Mouse (Mus musculus) cerebellum, postnatal 36 days (tissue): Measurements from ENCODE around the gene Vmn2r11.
"Not testable (repeated sequence)": the region's sequence is repeated elsewhere in the genome, so short reads cannot be mapped to it uniquely, and the experiment has no call there.

ENCODE experiments used
- DNase-seq, 2 experiments: peaks; one replicate each; pipeline ENCODE4 v3.0.0; 2021 to 2022; ENCODE audit warnings: mixed read lengths in 2 of 2

The Vmn2r11 gene

DNA sequence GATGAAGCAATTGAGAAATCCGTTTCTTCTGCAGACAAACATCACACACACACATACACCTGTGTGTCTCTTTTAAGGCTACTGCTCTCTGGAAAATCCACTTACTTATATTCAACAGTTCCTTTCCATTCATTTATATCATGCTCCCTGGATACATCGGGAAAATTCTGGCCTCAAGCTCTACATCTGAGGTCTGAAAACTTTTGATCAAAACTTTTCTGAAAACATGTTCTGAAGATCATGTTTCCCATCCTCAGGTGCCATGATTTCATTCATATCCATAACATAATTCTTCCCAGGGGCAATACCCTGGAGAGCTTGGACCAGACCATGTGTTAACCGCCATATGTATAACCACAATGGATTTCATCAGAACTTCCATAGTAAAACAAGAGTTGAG, at the start of gene Vmn2r11:
Vmn2r11 (minus strand) TSS at position 101 of the 400 bp plus-strand sequence.
- not testable (repeated sequence) for DNase-seq

DNA sequence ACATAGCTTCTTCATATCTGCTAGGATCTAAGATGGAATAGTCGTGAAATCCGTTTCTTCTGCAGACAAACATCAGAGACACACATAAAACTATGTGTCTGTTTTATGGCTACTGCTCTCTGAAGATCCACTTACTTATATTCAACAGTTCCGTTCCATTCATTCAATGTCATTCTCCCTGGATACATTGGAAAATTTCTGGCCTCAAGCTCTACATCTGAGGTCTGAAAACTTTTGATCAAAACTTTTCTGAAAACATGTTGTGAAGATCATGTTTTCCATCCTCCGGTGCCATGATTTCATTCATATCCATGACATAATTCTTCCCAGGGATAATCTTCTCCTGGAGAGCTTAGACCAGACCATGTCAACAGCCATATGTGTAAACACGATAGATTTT, 38.5 kb upstream of the Vmn2r11 start, which contains the start of gene Vmn2r12:
Vmn2r12 (minus strand) TSS at position 101 of the 400 bp plus-strand sequence.
- not testable (repeated sequence) for DNase-seq

DNA sequence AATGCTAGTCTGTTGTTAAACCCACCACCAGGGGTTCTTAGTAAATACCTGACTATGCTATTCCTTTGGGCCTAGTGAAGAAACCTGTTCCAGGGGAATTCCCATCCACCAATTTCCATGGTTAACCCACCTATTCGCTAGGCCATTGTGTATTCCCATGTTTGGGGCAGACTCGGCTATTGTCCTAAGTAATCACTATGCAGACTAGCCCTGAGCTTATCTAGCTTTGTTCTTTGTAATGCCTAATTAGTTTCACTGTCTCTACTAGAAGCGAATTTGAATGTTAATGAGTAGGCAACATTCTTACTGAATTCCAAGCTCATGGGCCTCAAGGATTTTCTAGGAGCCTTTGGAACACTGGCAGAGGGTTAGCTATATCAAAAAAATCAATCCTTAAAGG, 37.1 kb upstream of the Vmn2r11 start:
- not testable (repeated sequence) for DNase-seq

DNA sequence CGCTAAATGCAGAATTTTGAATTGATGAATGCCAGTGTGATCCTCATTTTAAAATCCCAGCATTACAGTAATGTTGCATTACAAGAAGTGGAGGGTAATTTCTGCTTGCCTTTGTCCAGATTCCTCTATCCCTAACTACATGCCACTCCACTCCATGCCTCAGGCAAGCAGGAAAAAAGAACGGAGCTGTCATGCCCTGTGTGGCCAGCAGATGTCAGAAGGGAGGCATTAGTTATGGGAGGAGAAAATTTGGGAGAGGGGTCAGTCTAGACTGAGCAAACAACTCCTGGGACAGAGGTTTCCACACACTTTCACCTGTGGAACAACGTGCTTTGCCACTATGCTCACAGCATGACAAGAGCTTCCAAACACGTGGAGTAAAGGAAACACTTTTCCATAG, 12.6 kb upstream of the Vmn2r11 start:
- not testable (repeated sequence) for DNase-seq

DNA sequence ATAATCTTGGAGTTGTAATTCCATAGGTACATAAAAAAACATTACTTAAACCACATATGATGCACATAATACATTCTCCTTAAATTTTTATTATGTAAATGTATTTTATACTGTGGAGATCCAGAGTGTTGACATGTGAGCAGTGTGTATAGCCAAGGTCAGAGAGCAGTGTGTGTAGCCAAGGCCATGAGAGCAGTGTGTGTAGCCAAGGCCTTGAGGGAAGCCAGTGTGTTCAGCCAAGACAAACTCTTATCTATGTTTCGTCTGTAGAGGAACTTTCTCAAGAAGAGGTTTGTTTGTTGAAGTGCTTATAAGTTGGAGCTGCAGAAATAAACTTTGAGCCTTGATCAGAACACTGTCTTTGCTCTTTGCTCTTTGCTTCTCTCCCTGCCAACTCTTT, 4.1 kb downstream of the Vmn2r11 start:
- DNase-seq, result no peak

DNA sequence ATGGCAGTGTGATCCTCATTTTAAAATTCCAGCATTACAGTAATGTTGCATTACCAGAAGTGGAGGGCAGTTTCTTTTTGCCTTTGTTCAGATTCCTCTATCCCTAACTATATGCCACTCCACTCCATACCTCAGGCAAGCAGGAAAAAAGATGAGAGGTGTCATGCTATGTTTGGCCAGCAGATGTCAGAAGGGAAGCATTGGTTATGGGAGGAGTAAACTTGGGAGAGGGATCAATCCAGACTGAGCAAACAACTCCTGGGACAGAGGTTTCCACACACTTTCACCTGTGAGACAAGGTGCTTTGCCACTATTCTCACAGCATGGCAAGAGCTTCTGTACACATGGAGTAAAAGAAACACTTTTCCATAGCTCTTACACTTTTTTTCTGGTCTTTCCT, 26.8 kb downstream of the Vmn2r11 start:
- no peak for DNase-seq

DNA sequence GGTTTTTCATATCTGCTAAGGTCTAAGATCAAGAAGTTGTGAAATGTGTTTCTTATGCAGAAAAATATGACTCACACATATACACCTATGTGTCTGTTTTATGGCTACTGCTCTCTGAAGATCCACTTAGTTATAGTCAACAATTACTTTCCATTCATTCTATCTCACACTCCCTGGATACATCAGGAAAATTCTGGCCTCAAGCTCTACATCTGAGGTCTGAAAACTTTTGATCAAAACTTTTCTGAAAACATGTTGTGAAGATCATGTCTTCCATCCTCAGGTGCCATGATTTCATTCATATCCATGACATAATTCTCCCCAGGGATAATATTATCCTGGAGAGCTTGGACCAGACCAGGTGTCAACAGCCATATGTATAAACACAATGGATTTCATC, 52.9 kb downstream of the Vmn2r11 start, which contains the start of gene Vmn2r10:
Vmn2r10 (minus strand) TSS at position 101 of the 400 bp plus-strand sequence.
- DNase-seq, result not testable (repeated sequence)
